In genomic region chr17:44249544-44249943, GRCm38 (mm10) we compare ENCODE assay signal across 24 mouse cellular contexts.
DNase-seq lines count a peak whose midpoint lies in the region; ATAC-seq and TF ChIP-seq lines count a peak whose summit lies in the region.
"Had no signal": no experiment of that assay in that cellular context is flagged by ENCODE, and none has a peak within 500 bp of the region (broad histone marks: within the 10 kb centered on the region; RNA-seq: fewer than 3 reads in every experiment).

No protein-coding gene starts in this region.

- no peak for ATAC-seq in heart, embryonic 12.5 days (ENCODE audit: insufficient number of reproducible peaks, low FRiP score)
- peak; percentile 45 for ATAC-seq in lung, postnatal 0 days
- ATAC-seq: CD4-positive, CD25-positive, alpha-beta regulatory T cell, adult 4 months; forebrain, embryonic 14.5 days; forebrain, postnatal 0 days; intestine, postnatal 0 days had no signal

- H3K9me3 ChIP-seq in heart, embryonic 12.5 days (replicated peaks), result peaks cover 11% of the 10 kb centered on the region; the same call in 1 of the 2 replicates
- no peaks in the 10 kb centered on the region for H3K9me3 ChIP-seq in lung, postnatal 0 days (ENCODE audit: low read length)
- H3K9me3 ChIP-seq: embryonic facial prominence, embryonic 15.5 days; hindbrain, embryonic 12.5 days; hindbrain, embryonic 15.5 days had no signal

- H3K27ac ChIP-seq in heart, embryonic 12.5 days (ENCODE audit: poor library complexity, severe bottlenecking), result no peak overlapping the region
- no peak overlapping the region for H3K27ac ChIP-seq in lung, postnatal 0 days (ENCODE audit: low read length)
- H3K27ac ChIP-seq: heart, embryonic 13.5 days; hindbrain, embryonic 12.5 days; hindbrain, embryonic 15.5 days had no signal

- TF ChIP-seq CTCF in lung, postnatal 0 days (IDR thresholded peaks at IDR 0.05), result no peak

- DNase-seq in heart, adult 11 months, result peak; percentile 97
- peak; percentile 67 for DNase-seq in heart, adult 8-10 months (ENCODE audit: low spot score)
- DNase-seq in heart, postnatal 4 days, result no peak
- DNase-seq in lung, postnatal 0 days (ENCODE audit: low spot score), result no peak
- no peak for DNase-seq in lung, postnatal 25 days (ENCODE audit: low spot score)
- no peak for DNase-seq in layer of hippocampus, adult 11-12 months (ENCODE audit: low spot score)
- DNase-seq: adrenal gland, adult 2 months; adrenal gland, postnatal 14 days; cerebellum, adult 11-12 months; cerebellum, adult 8-10 months; cerebellum, postnatal 10 days; cerebellum, postnatal 36 days; embryo, embryonic 11 days; forebrain, postnatal 0 days; gastrocnemius, postnatal 25 days; kidney, adult 8-10 months had no signal

- H3K4me3 ChIP-seq in heart, embryonic 12.5 days, result no peak overlapping the region
- H3K4me3 ChIP-seq in lung, postnatal 0 days (ENCODE audit: low read depth, low read length), result no peak overlapping the region
- H3K4me3 ChIP-seq: embryonic facial prominence, embryonic 15.5 days; heart, embryonic 13.5 days; hindbrain, embryonic 12.5 days; hindbrain, embryonic 15.5 days had no signal

- H3K9ac ChIP-seq in heart, embryonic 12.5 days, result no peak overlapping the region
- no peak overlapping the region for H3K9ac ChIP-seq in lung, postnatal 0 days (replicated peaks; ENCODE audit: low read depth)
- H3K9ac ChIP-seq: embryonic facial prominence, embryonic 15.5 days; forebrain, postnatal 0 days; heart, embryonic 13.5 days; hindbrain, embryonic 12.5 days; hindbrain, embryonic 15.5 days had no signal

- no peaks in the 10 kb centered on the region for H3K4me1 ChIP-seq in heart, embryonic 12.5 days (replicated peaks)
- no peaks in the 10 kb centered on the region for H3K4me1 ChIP-seq in lung, postnatal 0 days (ENCODE audit: insufficient read depth, low read depth, low read length)

- H3K36me3 ChIP-seq in heart, embryonic 12.5 days, result peaks cover 16% of the 10 kb centered on the region
- 0 out of 2 replicates have a peak, but pooled peaks cover 4% of the 10 kb centered on the region for H3K36me3 ChIP-seq in lung, postnatal 0 days (ENCODE audit: insufficient read depth, low read length)
- H3K36me3 ChIP-seq: embryonic facial prominence, embryonic 15.5 days; hindbrain, embryonic 12.5 days; hindbrain, embryonic 15.5 days had no signal

- peak; percentile 91 for TF ChIP-seq EP300 in lung, postnatal 0 days (IDR thresholded peaks at IDR 0.05)

- peaks cover 11% of the 10 kb centered on the region for H3K27me3 ChIP-seq in heart, embryonic 12.5 days (replicated peaks)
- H3K27me3 ChIP-seq in lung, postnatal 0 days (replicated peaks; ENCODE audit: insufficient read depth, low read length), result no peaks in the 10 kb centered on the region
- H3K27me3 ChIP-seq: hindbrain, embryonic 12.5 days had no signal

- H3K4me2 ChIP-seq in heart, embryonic 12.5 days, result no peak overlapping the region
- H3K4me2 ChIP-seq in lung, postnatal 0 days (replicated peaks; ENCODE audit: low read depth, low read length), result no peak overlapping the region
- H3K4me2 ChIP-seq: embryonic facial prominence, embryonic 15.5 days; heart, embryonic 13.5 days; hindbrain, embryonic 12.5 days; hindbrain, embryonic 15.5 days had no signal

- WGBS in heart, embryonic 12.5 days, result 72% methylated on average over 4 of the region's 4 CpGs
- 55% methylated on average over 4 of the region's 4 CpGs for WGBS in lung, postnatal 0 days

Comparison
In these comparisons a context has a peak if more than half of its experiments do, and no peak if none do; other contexts are left out.
1. DNase-seq: peak in heart, adult 11 months (single experiment) and heart, adult 8-10 months (single experiment); none in heart, postnatal 4 days (single experiment), lung, postnatal 0 days (single experiment), lung, postnatal 25 days (single experiment) and layer of hippocampus, adult 11-12 months (single experiment).